Mouse (Mus musculus) limb, embryonic 10.5 days (tissue): ENCODE measurements around the gene Aspn. TPM values are rescaled to one million over a fixed set of nuclear protein-coding genes. Genes with fewer than 3 reads are reported as not detected.

ENCODE experiments used
- DNase-seq: peaks from one replicate; pipeline ENCODE4 v3.0.0-alpha.2; 2017; ENCODE audit warnings: low spot score
- H3K27ac ChIP-seq: fragments of 300-500 bp; sonication (generic); 2 replicates; pipeline ENCODE4 v1.5.1; 2016; ENCODE audit warnings: mild to moderate bottlenecking
- H3K27me3 ChIP-seq: fragments of 300-500 bp; sonication (generic); 2 replicates; pipeline ENCODE4 v1.6.1; 2016; ENCODE audit warnings: low read depth, mild to moderate bottlenecking; ENCODE audit not compliant: poor library complexity, severe bottlenecking
- H3K36me3 ChIP-seq: fragments of 300-500 bp; sonication (generic); 2 replicates; pipeline ENCODE4 v1.6.1; 2016; ENCODE audit warnings: mild to moderate bottlenecking, moderate library complexity
- H3K4me1 ChIP-seq: fragments of 300-500 bp; sonication (generic); 2 replicates; pipeline ENCODE4 v1.6.1; 2016
- H3K4me3 ChIP-seq: fragments of 300-500 bp; sonication (generic); 2 replicates; pipeline ENCODE4 v1.5.1; 2016; ENCODE audit warnings: mild to moderate bottlenecking, moderate library complexity
- H3K9me3 ChIP-seq: fragments of 300-500 bp; sonication (generic); replicated peaks from 2 replicates; pipeline ENCODE4 v1.6.1; 2016; ENCODE audit warnings: mild to moderate bottlenecking
- WGBS: fragments of 180-500 bp; shearing (Covaris S2); methylation state at CpG from one replicate; pipeline ENCODE4 v1.1.7; 2016; 5-methylcytosine and 5-hydroxymethylcytosine counted together
- polyA plus RNA-seq: library from polyadenylated mRNA; unstranded; fragments of >200 nt; fragmentation: Nextera tagmentation; extraction: Ambion mirVana; gene quantifications from 2 replicates; pipeline ENCODE4 v1.2.1, GENCODE M21; 2016

Gene Aspn
- 0.14 and 0.18 TPM in 2 replicates for polyA plus RNA-seq

DNA sequence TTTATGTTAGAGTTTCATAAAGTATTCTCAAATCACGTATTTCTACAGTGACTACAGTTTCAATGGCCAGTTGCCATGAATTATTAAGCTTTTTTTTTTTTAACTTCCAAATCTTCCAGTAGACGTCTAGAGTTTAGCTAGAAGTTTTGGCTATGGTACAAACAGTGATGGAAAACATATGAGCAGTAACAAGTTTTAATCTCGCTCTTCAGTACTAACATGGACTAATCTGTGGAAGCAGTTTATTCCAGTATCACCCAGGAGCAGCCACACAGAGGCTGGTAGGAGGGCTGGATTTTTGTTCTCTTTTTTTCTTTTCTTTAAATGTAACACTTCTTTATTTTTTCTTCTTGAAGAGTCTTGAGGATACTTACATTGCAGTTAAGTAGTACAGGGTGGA is at the start of gene Aspn:
Aspn (plus strand) TSS at position 165 of the 400 bp plus-strand sequence.
- Histone ChIP-seq H3K9me3 (no peaks in the 10 kb centered on the region), H3K4me3 (no peak within 1 kb of the TSS), H3K4me1 (0 out of 2 replicates have a peak, but pooled peaks cover 7% of the 10 kb centered on the region), H3K27me3 (no peaks in the 10 kb centered on the region), H3K36me3 (no peaks in the 10 kb centered on the region), H3K27ac (no peak within 1 kb of the TSS)
- 83% methylated on average over 3 of the region's 3 CpGs for WGBS
- no peak for DNase-seq

DNA sequence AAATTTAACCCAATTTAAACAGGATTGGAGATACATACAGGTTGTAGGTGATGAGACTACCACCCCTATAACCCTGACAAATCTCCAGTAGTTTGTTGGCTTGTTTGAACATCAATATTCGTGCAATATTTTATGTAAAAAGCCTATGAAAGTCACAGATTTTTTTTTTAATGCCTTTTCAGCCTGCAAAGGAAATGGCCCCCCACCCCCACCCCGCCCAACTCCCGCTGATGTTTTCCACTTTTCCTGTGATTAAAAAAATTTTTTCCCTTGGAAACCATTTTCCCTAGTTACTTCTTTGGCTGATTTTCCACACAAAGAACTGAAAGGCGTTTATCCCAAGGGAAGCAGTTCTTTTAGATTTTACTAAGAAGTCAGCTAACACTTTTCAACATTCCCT is 39.7 kb upstream of the Aspn start, which contains the start of gene Ecm2:
Ecm2 (plus strand) TSS at position 301 of the 400 bp plus-strand sequence.
- H3K4me1 ChIP-seq: no peaks in the 10 kb centered on the region
- no peak for DNase-seq
- H3K27ac ChIP-seq: no peak within 1 kb of the TSS
- no peak within 1 kb of the TSS for H3K4me3 ChIP-seq
- 82% methylated on average over 4 of the region's 4 CpGs for WGBS
- no peaks in the 10 kb centered on the region for H3K27me3 ChIP-seq
- H3K9me3 ChIP-seq: no peaks in the 10 kb centered on the region
- H3K36me3 ChIP-seq: no peaks in the 10 kb centered on the region

DNA sequence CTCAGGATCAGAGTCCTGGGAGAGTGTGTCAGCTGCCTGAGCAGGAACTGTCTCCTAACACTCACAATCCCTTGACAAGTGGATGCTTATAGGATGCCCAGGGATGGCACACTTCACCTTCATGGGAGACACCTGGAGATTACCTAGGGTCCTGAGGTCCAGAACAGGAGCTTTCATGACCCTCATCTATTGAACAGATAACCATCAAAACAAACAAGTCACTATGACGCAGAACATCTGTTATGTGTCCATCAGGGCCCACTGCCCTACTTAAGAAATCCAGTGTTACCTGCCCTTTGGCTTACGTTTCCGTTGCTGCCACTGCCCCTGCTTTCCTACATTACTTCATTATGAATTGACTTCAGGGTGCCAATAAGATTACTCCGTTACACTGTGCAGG is 38.5 kb upstream of the Aspn start:
- Histone ChIP-seq H3K27me3 (no peaks in the 10 kb centered on the region), H3K4me1 (no peaks in the 10 kb centered on the region), H3K4me3 (no peak overlapping the region), H3K27ac (no peak overlapping the region), H3K36me3 (no peaks in the 10 kb centered on the region), H3K9me3 (no peaks in the 10 kb centered on the region)
- 91% methylated on average over 4 of the region's 4 CpGs for WGBS
- no peak for DNase-seq

DNA sequence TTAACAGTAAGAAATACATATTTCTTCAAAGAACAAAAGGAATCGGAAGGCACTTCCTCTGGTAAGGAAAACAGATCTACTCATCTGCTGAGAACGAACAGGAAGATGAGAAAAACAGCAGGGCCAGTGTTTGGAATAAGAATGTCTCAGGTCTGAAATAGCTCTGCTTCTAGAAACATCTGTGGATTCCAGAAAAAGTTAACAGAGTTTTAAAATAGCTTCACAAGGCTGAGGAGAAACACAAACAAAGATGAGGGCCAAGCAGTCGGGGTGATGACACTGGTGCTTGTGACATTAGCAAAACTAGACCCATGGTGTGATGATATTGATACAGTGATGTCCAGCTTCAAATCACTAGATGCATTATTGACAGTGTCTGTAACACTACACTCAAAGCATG is 37.1 kb upstream of the Aspn start:
- no peaks in the 10 kb centered on the region for H3K4me1 ChIP-seq
- 90% methylated on average over 3 of the region's 3 CpGs for WGBS
- H3K27me3 ChIP-seq: no peaks in the 10 kb centered on the region
- no peaks in the 10 kb centered on the region for H3K36me3 ChIP-seq
- H3K4me3 ChIP-seq: no peak overlapping the region
- DNase-seq: no peak
- no peak overlapping the region for H3K27ac ChIP-seq
- H3K9me3 ChIP-seq: no peaks in the 10 kb centered on the region

DNA sequence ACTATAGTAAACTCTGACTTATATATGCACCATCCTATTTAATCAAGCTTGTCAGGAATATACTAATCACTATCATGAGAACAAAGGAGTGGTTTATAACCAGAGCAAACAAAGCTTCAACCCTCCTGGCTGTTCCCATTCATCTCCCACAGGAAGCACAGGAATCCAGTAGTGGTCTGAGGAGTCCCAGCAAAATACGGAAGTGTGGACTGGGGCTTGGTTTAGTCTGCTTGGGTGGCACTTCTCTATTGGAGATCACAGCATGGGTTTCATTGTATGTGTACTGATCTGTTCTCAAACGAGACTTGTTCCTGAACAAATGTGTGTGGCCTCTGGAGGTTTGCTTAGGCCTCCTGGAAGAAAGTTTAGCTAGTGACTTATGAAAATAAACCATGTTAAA is 25.5 kb upstream of the Aspn start:
- H3K27ac ChIP-seq: no peak overlapping the region
- no peak for DNase-seq
- no peaks in the 10 kb centered on the region for H3K9me3 ChIP-seq
- no peaks in the 10 kb centered on the region for H3K27me3 ChIP-seq
- no peaks in the 10 kb centered on the region for H3K36me3 ChIP-seq
- WGBS: 72% methylated on average over 2 of the region's 2 CpGs
- no peaks in the 10 kb centered on the region for H3K4me1 ChIP-seq
- H3K4me3 ChIP-seq: no peak overlapping the region

DNA sequence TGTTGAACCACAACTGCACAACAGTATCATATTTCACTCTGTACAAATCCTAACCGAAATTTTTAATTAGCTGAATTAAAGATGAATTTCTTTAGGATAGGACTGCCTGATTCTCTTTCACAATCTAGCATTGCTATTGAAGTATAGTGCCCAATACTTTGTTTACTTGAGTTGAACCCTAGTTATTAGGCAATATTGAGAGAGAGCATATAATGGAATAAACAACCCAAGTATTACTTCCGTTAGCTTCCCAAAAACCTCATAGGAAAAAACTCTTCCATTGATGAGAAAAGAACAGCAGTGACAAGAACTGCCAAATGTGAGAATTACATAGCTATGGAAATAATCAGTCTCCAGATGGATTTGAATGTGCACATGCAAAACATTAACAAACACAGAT is 18.0 kb upstream of the Aspn start:
- no peaks in the 10 kb centered on the region for H3K4me1 ChIP-seq
- H3K27ac ChIP-seq: no peak overlapping the region
- WGBS: 87% methylated on average over 2 of the region's 2 CpGs
- H3K36me3 ChIP-seq: no peaks in the 10 kb centered on the region
- DNase-seq: no peak
- H3K4me3 ChIP-seq: no peak overlapping the region
- H3K9me3 ChIP-seq: no peaks in the 10 kb centered on the region
- H3K27me3 ChIP-seq: no peaks in the 10 kb centered on the region

DNA sequence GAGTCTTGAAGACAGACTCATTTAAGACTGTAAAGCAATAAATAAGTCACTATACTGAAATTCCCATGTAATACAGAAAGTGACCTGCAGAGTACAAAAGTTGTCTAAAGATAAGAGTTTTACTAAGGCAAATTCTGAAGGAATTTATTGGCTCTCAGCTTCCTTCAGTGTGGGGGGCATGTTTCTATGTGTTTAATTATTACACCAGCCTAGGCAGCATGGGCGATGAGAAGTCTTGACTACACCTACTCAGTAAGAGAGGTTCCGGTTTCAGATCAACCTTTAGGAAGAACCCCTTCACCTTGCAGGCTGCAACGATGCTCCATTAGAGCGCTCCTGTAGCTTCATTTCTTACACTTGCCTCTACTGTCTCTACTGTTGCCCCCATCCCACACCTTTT is 13.6 kb upstream of the Aspn start:
- 93% methylated on average over 4 of the region's 4 CpGs for WGBS
- H3K36me3 ChIP-seq: no peaks in the 10 kb centered on the region
- H3K27me3 ChIP-seq: no peaks in the 10 kb centered on the region
- no peak overlapping the region for H3K4me3 ChIP-seq
- no peaks in the 10 kb centered on the region for H3K9me3 ChIP-seq
- no peak for DNase-seq
- H3K27ac ChIP-seq: no peak overlapping the region
- H3K4me1 ChIP-seq: peaks cover 6% of the 10 kb centered on the region; the same call in 1 of the 2 replicates

DNA sequence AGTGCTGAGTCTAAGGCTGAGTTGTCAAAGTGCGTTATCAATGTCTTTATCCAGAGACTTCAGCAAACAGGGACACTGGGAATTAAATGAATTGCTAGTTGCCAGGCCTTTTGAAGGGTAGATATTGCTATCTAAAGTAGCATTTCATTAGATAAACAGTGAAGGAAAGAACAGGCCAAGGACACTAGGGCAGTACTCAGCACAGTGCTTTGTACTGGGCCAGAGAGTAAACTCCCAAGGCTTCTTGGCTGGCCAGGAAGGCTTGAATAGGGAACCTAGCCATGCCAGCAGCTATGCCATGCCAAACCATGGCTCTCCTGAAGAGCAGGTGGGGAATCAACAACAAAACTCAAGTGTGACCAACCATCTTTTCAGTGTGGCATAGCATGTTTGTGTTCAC is 7.3 kb upstream of the Aspn start:
- Histone ChIP-seq H3K27me3 (no peaks in the 10 kb centered on the region), H3K36me3 (no peaks in the 10 kb centered on the region), H3K9me3 (no peaks in the 10 kb centered on the region), H3K4me3 (no peak overlapping the region), H3K27ac (no peak overlapping the region), H3K4me1 (peaks cover 6% of the 10 kb centered on the region; the same call in 1 of the 2 replicates)
- DNase-seq: no peak
- WGBS: 100% methylated on average over 1 of the region's 1 CpGs

DNA sequence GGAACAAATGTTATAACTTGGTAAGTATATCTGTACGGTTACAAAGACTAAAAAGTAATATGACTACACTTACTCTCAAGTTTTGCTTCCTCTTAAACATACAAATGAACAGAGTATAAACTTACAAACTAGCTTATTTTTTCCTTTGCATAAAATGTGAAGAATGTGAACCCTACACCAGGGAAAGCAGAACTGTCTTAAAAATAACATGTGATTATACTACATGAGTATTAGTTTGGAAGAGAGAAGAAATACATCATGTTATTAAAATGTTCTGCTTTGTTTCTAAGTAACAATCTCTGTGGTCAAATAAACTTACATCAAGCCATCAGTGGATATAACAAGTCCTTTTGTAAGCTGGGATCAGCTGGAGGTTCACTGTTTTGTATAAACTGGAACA is 5.5 kb upstream of the Aspn start:
- H3K4me3 ChIP-seq: no peak overlapping the region
- H3K9me3 ChIP-seq: no peaks in the 10 kb centered on the region
- H3K27ac ChIP-seq: no peak overlapping the region
- H3K27me3 ChIP-seq: no peaks in the 10 kb centered on the region
- no peak for DNase-seq
- WGBS: 93% methylated on average over 1 of the region's 1 CpGs
- H3K4me1 ChIP-seq: no peaks in the 10 kb centered on the region
- H3K36me3 ChIP-seq: no peaks in the 10 kb centered on the region

DNA sequence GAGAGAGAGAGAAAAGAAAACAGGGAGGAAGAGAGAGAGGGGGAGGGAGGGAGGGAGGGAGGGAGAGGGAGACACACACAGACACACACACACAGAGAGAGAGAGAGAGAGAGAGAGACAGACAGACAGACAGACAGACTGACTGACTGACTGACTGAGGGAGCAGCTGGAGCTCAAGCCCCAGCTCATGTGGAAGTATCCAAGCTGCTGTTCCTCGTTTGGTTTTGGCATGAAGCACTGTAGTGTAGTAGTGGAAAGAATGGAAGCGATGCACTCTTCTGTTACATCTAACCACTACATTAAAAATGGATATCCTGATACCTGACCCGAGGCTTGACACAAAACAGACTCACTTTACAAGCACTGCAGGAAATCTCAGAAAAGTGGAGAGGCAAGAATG is 1.4 kb downstream of the Aspn start:
- Histone ChIP-seq H3K27ac (no peak overlapping the region), H3K9me3 (no peaks in the 10 kb centered on the region), H3K4me1 (0 out of 2 replicates have a peak, but pooled peaks cover 7% of the 10 kb centered on the region), H3K36me3 (no peaks in the 10 kb centered on the region), H3K27me3 (no peaks in the 10 kb centered on the region), H3K4me3 (no peak overlapping the region)
- whole genome bisulfite sequencing: 61% methylated on average over 3 of the region's 3 CpGs
- DNase-seq: no peak

DNA sequence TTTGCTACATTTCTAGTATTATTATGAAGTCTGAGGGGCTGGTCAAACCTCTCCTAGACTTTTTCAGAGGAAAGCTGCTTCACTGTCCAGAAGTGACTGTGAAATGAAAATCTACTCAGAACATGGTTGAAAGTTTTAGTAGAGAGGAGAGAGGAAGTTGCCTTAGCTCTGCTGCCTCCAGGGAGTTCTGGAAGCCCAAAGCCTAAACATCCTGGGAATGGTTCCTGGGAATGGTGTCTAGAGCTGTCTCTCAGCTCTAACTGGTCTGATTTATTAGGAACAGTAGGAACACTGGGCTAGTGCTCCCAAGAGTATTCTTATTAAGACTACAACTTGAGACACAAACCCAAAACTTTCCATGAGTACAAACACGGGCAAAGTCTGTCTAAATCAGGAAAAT is 2.3 kb downstream of the Aspn start:
- no peaks in the 10 kb centered on the region for H3K9me3 ChIP-seq
- H3K4me1 ChIP-seq: 0 out of 2 replicates have a peak, but pooled peaks cover 7% of the 10 kb centered on the region
- H3K4me3 ChIP-seq: no peak overlapping the region
- no peaks in the 10 kb centered on the region for H3K36me3 ChIP-seq
- WGBS: 88% methylated on average over 1 of the region's 1 CpGs
- H3K27me3 ChIP-seq: no peaks in the 10 kb centered on the region
- no peak overlapping the region for H3K27ac ChIP-seq
- no peak for DNase-seq

DNA sequence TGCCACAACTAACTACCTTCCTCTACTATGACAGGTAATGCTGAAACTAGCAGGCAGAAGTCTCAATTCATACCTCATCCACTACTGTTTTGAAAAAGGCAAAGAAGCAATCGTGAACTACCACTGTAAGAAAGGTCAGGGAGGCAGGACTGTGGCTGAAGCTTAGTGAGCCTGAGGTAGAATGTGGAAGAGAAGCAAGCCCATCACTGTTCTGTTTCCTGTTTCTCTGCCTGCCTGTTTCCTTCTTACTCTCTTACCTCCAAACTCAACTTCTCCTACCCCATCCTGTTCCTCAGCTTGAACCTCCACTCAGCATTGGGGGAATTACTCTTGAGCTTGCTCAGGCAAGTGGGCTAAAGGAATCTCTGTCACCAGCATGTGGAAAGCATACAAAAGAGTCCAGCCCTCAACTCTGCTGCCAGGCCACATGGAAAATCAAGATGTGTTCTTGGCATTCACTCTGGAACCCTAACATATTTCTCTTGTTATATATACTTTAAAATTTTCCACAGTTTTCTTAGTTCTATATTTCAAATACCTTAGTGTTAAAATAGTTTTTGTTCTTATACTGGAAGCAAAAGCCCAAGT is 3.4 kb downstream of the Aspn start:
- H3K27me3 ChIP-seq: no peaks in the 10 kb centered on the region
- no peaks in the 10 kb centered on the region for H3K9me3 ChIP-seq
- 0 out of 2 replicates have a peak, but pooled peaks cover 7% of the 10 kb centered on the region for H3K4me1 ChIP-seq
- no peak overlapping the region for H3K4me3 ChIP-seq
- no peak for DNase-seq
- WGBS: 87% methylated on average over 1 of the region's 1 CpGs
- no peak overlapping the region for H3K27ac ChIP-seq
- H3K36me3 ChIP-seq: no peaks in the 10 kb centered on the region

DNA sequence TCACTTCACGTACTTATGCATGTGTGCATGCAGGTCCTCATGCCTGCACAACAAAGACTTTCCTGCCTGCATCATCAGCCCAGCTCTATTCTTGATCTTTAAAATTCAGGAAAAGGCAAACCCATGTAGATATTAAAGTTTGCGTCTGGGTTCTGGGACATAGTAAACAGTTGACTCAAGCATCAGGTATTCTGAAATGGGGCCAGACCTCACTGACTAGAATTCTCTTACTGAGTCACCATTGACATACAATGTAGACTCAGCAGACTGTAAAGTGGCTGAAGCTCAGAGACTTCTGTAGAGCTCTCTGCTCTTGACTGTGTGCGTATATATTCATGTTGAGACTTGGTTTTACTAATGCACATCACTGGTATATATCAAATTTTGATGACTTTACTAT is 5.4 kb downstream of the Aspn start:
- Histone ChIP-seq H3K36me3 (no peaks in the 10 kb centered on the region), H3K4me1 (0 out of 2 replicates have a peak, but pooled peaks cover 7% of the 10 kb centered on the region), H3K27ac (no peak overlapping the region), H3K9me3 (no peaks in the 10 kb centered on the region), H3K27me3 (no peaks in the 10 kb centered on the region), H3K4me3 (no peak overlapping the region)
- WGBS: 96% methylated on average over 3 of the region's 3 CpGs
- no peak for DNase-seq

DNA sequence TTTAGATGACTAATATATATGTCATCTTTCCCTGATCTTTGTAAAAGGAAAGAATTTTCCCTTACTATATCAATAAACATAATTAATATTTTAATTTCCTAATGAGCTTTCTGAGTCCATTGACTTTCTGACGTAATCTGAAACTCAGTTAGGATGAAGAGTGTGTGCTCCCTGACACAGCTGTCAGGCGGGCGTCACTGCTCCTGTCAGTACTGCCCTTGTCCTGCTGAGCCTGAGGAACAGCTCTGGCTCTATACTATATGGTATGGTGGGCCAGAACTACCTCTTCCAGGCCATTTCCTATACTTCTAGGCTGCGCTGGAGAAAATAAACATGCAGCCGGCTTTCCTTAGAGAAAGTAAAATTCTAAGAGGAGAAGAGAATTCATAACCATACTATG is 10.3 kb downstream of the Aspn start:
- Histone ChIP-seq H3K4me3 (no peak overlapping the region), H3K36me3 (no peaks in the 10 kb centered on the region), H3K9me3 (no peaks in the 10 kb centered on the region), H3K27ac (no peak overlapping the region), H3K27me3 (no peaks in the 10 kb centered on the region), H3K4me1 (no peaks in the 10 kb centered on the region)
- DNase-seq: no peak
- 85% methylated on average over 5 of the region's 5 CpGs for WGBS
